Mouse (Mus musculus) lung, adult 2 months (tissue): ENCODE measurements around the gene Coa7.

Source experiments
- CTCF ChIP-seq: fragments of 200-500 bp; IDR thresholded peaks from 2 replicates; pipeline ENCODE4 v1.5.1; 2011; ENCODE audit warnings: mild to moderate bottlenecking, low read length, control low read depth; ENCODE audit not compliant: insufficient read depth
- POLR2A ChIP-seq: fragments of 200-500 bp; IDR thresholded peaks from 2 replicates; pipeline ENCODE4 v1.6.1; 2011; ENCODE audit warnings: low read depth, mild to moderate bottlenecking, control low read depth, low read length, borderline replicate concordance; ENCODE audit errors: extremely low read depth

DNA sequence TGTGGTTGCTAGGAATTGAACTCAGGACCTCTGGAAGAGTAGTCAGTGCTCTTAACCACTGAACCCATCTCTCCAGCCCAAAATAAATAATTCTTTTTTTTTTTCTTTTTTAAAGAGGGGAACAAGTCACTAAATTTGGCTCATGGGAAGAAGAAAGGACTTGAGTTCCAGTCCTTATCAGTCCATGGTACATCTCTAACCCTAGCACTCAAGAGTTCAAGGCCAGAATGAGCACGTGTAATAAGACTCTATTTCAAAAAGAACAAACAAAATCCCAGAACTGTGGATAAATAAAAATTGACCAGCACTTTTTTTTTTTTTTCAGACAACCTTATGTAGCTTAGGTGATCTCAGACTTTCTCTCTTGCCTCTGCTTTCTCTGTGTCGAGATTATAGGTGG is 8.8 kb downstream of the Coa7 start:
- no peak for TF ChIP-seq CTCF
- TF ChIP-seq POLR2A: no peak
